Mouse (Mus musculus) limb, embryonic 14.5 days (tissue): ENCODE data around the gene Tbc1d12. TPM values are rescaled to one million over a fixed set of nuclear protein-coding genes. Genes with fewer than 3 reads are reported as not detected.

Experiments used
- ATAC-seq: fragments of 200-750 bp; cut with Nextera tagmentation; 2 replicates; pipeline ENCODE4 v1.8.0; 2017; ENCODE audit warnings: low read depth, moderate number of reproducible peaks, moderate TSS enrichment; ENCODE audit not compliant: low FRiP score
- DNase-seq: peaks from one replicate; pipeline ENCODE4 v3.0.0-alpha.2; 2015; ENCODE audit warnings: low spot score
- H3K27ac ChIP-seq: fragments of 300-500 bp; sonication (generic); replicated peaks from 2 replicates; pipeline ENCODE4 v1.5.1; 2014; ENCODE audit warnings: low read depth, mild to moderate bottlenecking, low read length, moderate library complexity, mixed read lengths
- H3K27me3 ChIP-seq: fragments of 300-500 bp; sonication (generic); 2 replicates; pipeline ENCODE4 v1.6.1; 2014; ENCODE audit warnings: low read length, mixed read lengths; ENCODE audit not compliant: control insufficient read depth, insufficient read depth
- H3K36me3 ChIP-seq: fragments of 300-500 bp; sonication (generic); 2 replicates; pipeline ENCODE4 v1.6.1; 2014; ENCODE audit warnings: mild to moderate bottlenecking, low read length, moderate library complexity, mixed read lengths; ENCODE audit not compliant: control insufficient read depth, insufficient read depth
- H3K4me1 ChIP-seq: fragments of 300-500 bp; sonication (generic); 2 replicates; pipeline ENCODE4 v1.6.1; 2014; ENCODE audit warnings: antibody characterized with exemption, low read length, mixed read lengths; ENCODE audit not compliant: control insufficient read depth, insufficient read depth
- H3K4me2 ChIP-seq: fragments of 300-500 bp; sonication (generic); replicated peaks from 2 replicates; pipeline ENCODE4 v1.6.1; 2014; ENCODE audit warnings: low read depth, mild to moderate bottlenecking, low read length, moderate library complexity; ENCODE audit not compliant: severe bottlenecking
- H3K4me3 ChIP-seq: fragments of 300-500 bp; sonication (generic); replicated peaks from 2 replicates; pipeline ENCODE4 v1.5.1; 2014; ENCODE audit warnings: low read length
- H3K9ac ChIP-seq: fragments of 300-500 bp; sonication (generic); 2 replicates; pipeline ENCODE4 v1.6.1; 2014; ENCODE audit warnings: mild to moderate bottlenecking, low read depth, low read length, moderate library complexity; ENCODE audit not compliant: severe bottlenecking
- H3K9me3 ChIP-seq: fragments of 300-500 bp; sonication (generic); 2 replicates; pipeline ENCODE4 v1.6.1; 2016; ENCODE audit warnings: low read length; ENCODE audit not compliant: control insufficient read depth
- POLR2A ChIP-seq: fragments of 200-500 bp; IDR thresholded peaks from 2 replicates; pipeline ENCODE4 v1.8.0; 2012; ENCODE audit warnings: inconsistent platforms, mild to moderate bottlenecking, moderate library complexity, borderline replicate concordance; ENCODE audit not compliant: insufficient read depth, insufficient read length; ENCODE audit errors: extremely low read depth
- WGBS: fragments of 180-500 bp; shearing (Covaris S2); extraction: QIAGEN DNeasy Blood & Tissue Kit; methylation state at CpG from one replicate; pipeline ENCODE4 v1.1.7; 2014; 5-methylcytosine and 5-hydroxymethylcytosine counted together
- polyA plus RNA-seq, 2 experiments: library from polyadenylated mRNA; depleted of rRNA in 1 of 2; stranded (reverse) in 1 of 2; unstranded in 1 of 2; fragments of >200 nt; fragmentation: Nextera tagmentation in 1 of 2; extraction: Ambion mirVana in 1 of 2; gene quantifications; 2 replicates each; pipeline versions ENCODE4 v1.2.1 to v1.2.3; 2012 to 2014

The Tbc1d12 gene
- polyA plus RNA-seq, 2 experiments = 4.3 to 6.4 TPM

- H3K4me1 ChIP-seq = no peaks in the 10 kb centered on the region
- no peaks in the 10 kb centered on the region for H3K9me3 ChIP-seq
- no peaks in the 10 kb centered on the region for H3K27me3 ChIP-seq
- WGBS = 35% methylated on average over 1 of the region's 1 CpGs
- no peak overlapping the region for H3K4me3 ChIP-seq
- H3K36me3 ChIP-seq = no peaks in the 10 kb centered on the region
- H3K9ac ChIP-seq = no peak overlapping the region
- TF ChIP-seq POLR2A = no peak
- no peak for ATAC-seq
- no peak overlapping the region for H3K4me2 ChIP-seq
- DNase-seq = no peak
- no peak overlapping the region for H3K27ac ChIP-seq
Measured at GRCm38 (mm10) chr19:38833224-38833623, 3.2 kb upstream of the Tbc1d12 start.

DNA sequence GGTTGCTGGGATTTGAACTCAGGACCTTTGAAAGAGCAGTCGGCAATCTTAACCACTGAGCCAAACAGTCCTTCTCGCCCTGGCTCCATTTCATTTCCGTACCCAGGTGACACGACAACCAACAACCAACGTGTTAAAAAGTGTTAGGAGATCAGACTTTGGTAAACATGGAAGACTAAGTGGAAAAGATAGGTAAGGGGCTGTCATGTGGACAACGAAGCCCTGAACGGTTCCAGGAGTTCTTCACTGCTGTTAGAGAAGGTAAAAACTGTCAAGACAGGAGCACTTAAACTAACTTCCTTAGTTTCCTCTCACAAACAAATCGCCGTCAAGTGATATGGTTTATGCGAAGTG lies 318 bp upstream of the Tbc1d12 start:
- no peak for DNase-seq
- H3K9me3 ChIP-seq = no peaks in the 10 kb centered on the region
- no peaks in the 10 kb centered on the region for H3K4me1 ChIP-seq
- peak overlapping the region; percentile 84 for H3K9ac ChIP-seq
- WGBS = 29% methylated on average over 10 of the region's 10 CpGs
- peak overlapping the region; percentile 78 for H3K4me3 ChIP-seq
- no peak overlapping the region for H3K27ac ChIP-seq
- peak overlapping the region; percentile 58 for H3K4me2 ChIP-seq
- H3K36me3 ChIP-seq = no peaks in the 10 kb centered on the region
- ATAC-seq = no peak
- H3K27me3 ChIP-seq = no peaks in the 10 kb centered on the region
- TF ChIP-seq POLR2A = no peak

- peak; percentile 70 for DNase-seq
Measured at GRCm38 (mm10) chr19:38837171-38837641, 827 bp downstream of the Tbc1d12 start.

DNA sequence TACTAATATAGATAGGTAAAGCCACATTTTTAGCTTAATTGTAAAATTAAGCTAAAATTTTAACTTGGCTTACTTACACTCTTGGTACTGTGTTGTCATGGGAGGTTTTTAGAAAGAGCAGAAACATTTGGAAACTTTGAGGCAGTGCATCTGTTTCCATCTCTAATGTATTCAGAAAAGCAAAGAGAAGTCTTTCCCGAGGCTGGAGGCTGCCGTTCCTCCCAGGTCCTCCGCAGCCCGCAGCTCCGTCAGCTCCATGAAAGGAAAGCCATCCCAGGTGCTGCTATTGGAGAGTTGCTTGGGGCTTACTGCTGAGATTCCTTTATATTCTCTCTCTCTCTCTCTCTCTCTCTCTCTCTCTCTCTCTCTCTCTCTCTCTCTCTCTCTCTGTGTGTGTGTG lies 8.4 kb downstream of the Tbc1d12 start:
- H3K4me1 ChIP-seq = no peaks in the 10 kb centered on the region
- TF ChIP-seq POLR2A = no peak
- DNase-seq (no peak), ATAC-seq (no peak)
- H3K9ac ChIP-seq = no peak overlapping the region
- WGBS = 79% methylated on average over 5 of the region's 5 CpGs
- no peak overlapping the region for H3K27ac ChIP-seq
- no peak overlapping the region for H3K4me2 ChIP-seq
- no peak overlapping the region for H3K4me3 ChIP-seq
- H3K9me3 ChIP-seq = no peaks in the 10 kb centered on the region
- no peaks in the 10 kb centered on the region for H3K27me3 ChIP-seq
- no peaks in the 10 kb centered on the region for H3K36me3 ChIP-seq

More at GRCm38 (mm10) chr19:38837171-38837641, 827 bp downstream of the Tbc1d12 start:
- Histone ChIP-seq H3K4me3 (peak overlapping the region; percentile 78), H3K4me1 (no peaks in the 10 kb centered on the region), H3K4me2 (peak overlapping the region; percentile 58), H3K27ac (peak overlapping the region; percentile 79), H3K9me3 (no peaks in the 10 kb centered on the region), H3K9ac (peak overlapping the region; percentile 84), H3K36me3 (no peaks in the 10 kb centered on the region), H3K27me3 (no peaks in the 10 kb centered on the region)
- WGBS = under 1% methylated on average over 35 of the region's 54 CpGs
- ATAC-seq = peak; percentile 34; the same call in 1 of the 2 replicates
- no peak for TF ChIP-seq POLR2A

- H3K4me2 ChIP-seq = no peak overlapping the region
- H3K27ac ChIP-seq = no peak overlapping the region
- 60% methylated on average over 2 of the region's 2 CpGs for WGBS
Measured at GRCm38 (mm10) chr19:38846373-38846772, 10.0 kb downstream of the Tbc1d12 start.

DNA sequence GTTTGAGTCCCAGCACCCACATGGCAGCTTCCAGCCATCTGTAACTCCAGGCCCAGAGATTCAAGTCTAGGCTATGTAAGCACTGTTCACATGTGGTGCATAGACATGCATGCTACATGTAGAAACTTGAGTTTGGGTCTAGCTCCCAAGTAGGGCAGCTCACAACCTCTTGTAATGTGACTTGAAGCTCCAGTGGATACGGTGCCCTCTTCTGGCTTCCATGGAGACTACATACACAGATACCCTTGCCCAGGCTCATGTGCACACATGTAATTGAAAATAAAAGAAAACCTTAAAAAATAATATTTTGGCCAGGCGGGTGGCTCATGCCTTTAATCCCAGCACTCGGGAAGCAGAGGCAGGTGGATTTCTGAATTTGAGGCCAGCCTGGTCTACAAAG lies 21.8 kb downstream of the Tbc1d12 start:
- H3K27ac ChIP-seq = no peak overlapping the region
- no peaks in the 10 kb centered on the region for H3K27me3 ChIP-seq
- 94% methylated on average over 3 of the region's 3 CpGs for WGBS
- H3K4me2 ChIP-seq = no peak overlapping the region
- no peaks in the 10 kb centered on the region for H3K4me1 ChIP-seq
- no peak overlapping the region for H3K4me3 ChIP-seq
- DNase-seq = no peak
- no peaks in the 10 kb centered on the region for H3K9me3 ChIP-seq
- ATAC-seq = no peak
- no peak overlapping the region for H3K9ac ChIP-seq
- TF ChIP-seq POLR2A = no peak
- no peaks in the 10 kb centered on the region for H3K36me3 ChIP-seq

More at GRCm38 (mm10) chr19:38846373-38846772, 10.0 kb downstream of the Tbc1d12 start:
- H3K27me3 ChIP-seq = no peaks in the 10 kb centered on the region
- ATAC-seq (no peak), DNase-seq (no peak)
- no peaks in the 10 kb centered on the region for H3K4me1 ChIP-seq
- H3K9me3 ChIP-seq = no peaks in the 10 kb centered on the region
- no peak for TF ChIP-seq POLR2A
- no peak overlapping the region for H3K4me3 ChIP-seq
- H3K9ac ChIP-seq = no peak overlapping the region
- H3K36me3 ChIP-seq = no peaks in the 10 kb centered on the region
